ENCODE assay signal across 14 mouse cellular contexts in the genomic region with DNA sequence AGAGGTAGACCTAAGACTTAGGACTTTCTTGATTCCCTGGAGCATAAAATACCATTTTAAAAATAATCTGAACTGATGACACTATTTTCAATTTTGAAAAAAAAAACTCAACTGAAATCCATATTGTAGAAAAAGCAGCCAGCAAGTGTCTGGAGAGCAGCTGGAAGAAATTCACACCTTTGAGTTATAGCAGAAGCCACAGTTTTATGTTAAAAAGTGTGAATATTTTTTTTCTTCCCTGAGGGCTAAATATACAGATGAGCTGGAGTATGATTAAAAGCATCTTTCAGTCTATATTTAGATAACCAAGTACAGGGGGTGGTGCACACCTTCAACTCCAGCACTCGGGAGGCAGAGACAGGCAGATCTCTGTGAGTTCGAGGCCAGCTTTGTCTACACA.
"Had no signal": no experiment of that assay in that cellular context is flagged by ENCODE, and none has a peak within 500 bp of the region (broad histone marks: within the 10 kb centered on the region; RNA-seq: fewer than 3 reads in every experiment).

No protein-coding gene starts in this region.

- H3K9ac ChIP-seq: limb, embryonic 15.5 days; liver, embryonic 13.5 days; liver, postnatal 0 days; neural tube, embryonic 13.5 days had no signal

- H3K36me3 ChIP-seq: limb, embryonic 15.5 days; liver, embryonic 13.5 days; midbrain, embryonic 10.5 days; neural tube, embryonic 13.5 days had no signal

- ATAC-seq: liver, postnatal 0 days; lung, postnatal 0 days; midbrain, embryonic 16.5 days had no signal

- H3K4me2 ChIP-seq: limb, embryonic 15.5 days; liver, embryonic 13.5 days; neural tube, embryonic 13.5 days had no signal

- H3K9me3 ChIP-seq: limb, embryonic 15.5 days; liver, embryonic 13.5 days; midbrain, embryonic 10.5 days; neural tube, embryonic 13.5 days had no signal

- H3K27me3 ChIP-seq: limb, embryonic 15.5 days; liver, embryonic 13.5 days; neural tube, embryonic 13.5 days had no signal

- H3K4me3 ChIP-seq: limb, embryonic 15.5 days; liver, embryonic 13.5 days; midbrain, embryonic 10.5 days; neural tube, embryonic 13.5 days had no signal

- DNase-seq: kidney, adult 9 months; kidney, postnatal 36 days; layer of hippocampus, adult 9-11 months; layer of hippocampus, postnatal 36 days; liver, embryonic 13.5 days; liver, postnatal 0 days; retina, postnatal 1 day; thymus, postnatal 4 days had no signal

- H3K4me1 ChIP-seq: limb, embryonic 15.5 days; liver, embryonic 13.5 days; midbrain, embryonic 10.5 days; neural tube, embryonic 13.5 days had no signal

- H3K27ac ChIP-seq: kidney, postnatal 0 days; limb, embryonic 15.5 days; liver, embryonic 13.5 days; midbrain, embryonic 10.5 days; neural tube, embryonic 13.5 days had no signal
